ENCODE assay signal across 23 mouse cellular contexts in the genomic region with DNA sequence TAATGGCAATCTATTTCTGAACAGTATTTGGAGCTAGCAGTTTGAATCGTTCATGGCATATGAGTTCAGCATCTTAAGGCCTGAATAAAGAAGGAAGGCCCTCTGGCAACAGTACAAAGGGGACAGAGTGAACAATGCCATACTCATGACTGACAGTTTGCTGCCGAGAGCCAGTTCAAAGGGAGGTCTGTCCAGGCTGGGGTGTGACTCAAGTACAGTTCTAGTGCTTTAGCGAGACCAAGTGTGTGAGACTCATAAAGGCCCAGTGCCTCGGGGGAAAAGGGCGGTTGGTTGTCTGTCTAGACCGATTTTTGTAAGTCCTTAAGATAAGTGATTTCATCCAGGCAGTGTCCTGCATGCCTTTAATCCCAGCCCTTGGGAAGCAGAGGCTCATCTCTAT. TPM values are rescaled to one million over a fixed set of nuclear protein-coding genes. Genes with fewer than 3 reads are reported as not detected.
A peak's percentile ranks its signal among the peaks of the same experiment; 100 is the strongest.
DNase-seq lines count a peak whose midpoint lies in the region; ATAC-seq and TF ChIP-seq lines count a peak whose summit lies in the region.
"Had no signal": no experiment of that assay in that cellular context is flagged by ENCODE, and none has a peak within 500 bp of the region (broad histone marks: within the 10 kb centered on the region; RNA-seq: fewer than 3 reads in every experiment).

No protein-coding gene starts in this region.

- H3K27me3 ChIP-seq in forebrain, embryonic 14.5 days (replicated peaks; ENCODE audit: control insufficient read depth, insufficient read depth, low read length), result no peaks in the 10 kb centered on the region
- H3K27me3 ChIP-seq in forebrain, postnatal 0 days (ENCODE audit: insufficient read depth, low read length), result no peaks in the 10 kb centered on the region
- H3K27me3 ChIP-seq in midbrain, embryonic 13.5 days, result no peaks in the 10 kb centered on the region
- H3K27me3 ChIP-seq in midbrain, embryonic 10.5 days (ENCODE audit: low read depth, poor library complexity, severe bottlenecking), result no peaks in the 10 kb centered on the region
- H3K27me3 ChIP-seq: CH12.LX; forebrain, embryonic 12.5 days; hindbrain, embryonic 13.5 days; kidney, embryonic 15.5 days; liver, embryonic 13.5 days had no signal

- peaks cover 17% of the 10 kb centered on the region for H3K36me3 ChIP-seq in forebrain, embryonic 14.5 days (ENCODE audit: control insufficient read depth, insufficient read depth, low read length)
- peaks cover 10% of the 10 kb centered on the region; the same call in 1 of the 2 replicates for H3K36me3 ChIP-seq in forebrain, postnatal 0 days (ENCODE audit: insufficient read depth)
- peaks cover 36% of the 10 kb centered on the region for H3K36me3 ChIP-seq in midbrain, embryonic 13.5 days
- peaks cover 16% of the 10 kb centered on the region for H3K36me3 ChIP-seq in midbrain, embryonic 10.5 days
- H3K36me3 ChIP-seq: liver, embryonic 13.5 days had no signal

- H3K4me2 ChIP-seq in forebrain, embryonic 14.5 days (ENCODE audit: low read length), result no peak overlapping the region
- H3K4me2 ChIP-seq in forebrain, postnatal 0 days (ENCODE audit: low read depth), result no peak overlapping the region
- no peak overlapping the region for H3K4me2 ChIP-seq in midbrain, embryonic 13.5 days (replicated peaks)
- H3K4me2 ChIP-seq: forebrain, embryonic 12.5 days; hindbrain, embryonic 13.5 days; kidney, embryonic 15.5 days; liver, embryonic 13.5 days; lung, embryonic 14.5 days had no signal

- TF ChIP-seq CTCF in forebrain, postnatal 0 days (IDR thresholded peaks at IDR 0.05; ENCODE audit: low read depth), result no peak

- DNase-seq in forebrain, embryonic 14.5 days (ENCODE audit: low spot score), result peak; percentile 13
- no peak for DNase-seq in forebrain, postnatal 0 days
- no peak for DNase-seq in midbrain, embryonic 10.5 days (ENCODE audit: low spot score)
- peak; percentile 28 for DNase-seq in NIH3T3 (ENCODE audit: low read depth)
- peak; percentile 10 for DNase-seq in telencephalon, adult 2 months (ENCODE audit: low read depth, low spot score)
- DNase-seq in spleen, postnatal 14 days (ENCODE audit: low spot score in 2 of 2), result no peak
- no peak for DNase-seq in thymus, adult 18-20 months
- DNase-seq: adrenal gland, postnatal 36 days; cerebellum, adult 8-10 months; gastrocnemius, postnatal 36 days; kidney, postnatal 4 days; liver, embryonic 13.5 days; lung, embryonic 14.5 days; lung, postnatal 36 days; right cerebral cortex, postnatal 4 days; thymus, postnatal 36 days had no signal

- ATAC-seq in forebrain, embryonic 14.5 days, result no peak
- ATAC-seq in forebrain, postnatal 0 days, result no peak
- ATAC-seq in midbrain, embryonic 13.5 days, result 0 out of 2 replicates have a peak, but pooled peaks have one; percentile 45
- ATAC-seq: intestine, embryonic 16.5 days had no signal

- H3K4me3 ChIP-seq in forebrain, embryonic 14.5 days (ENCODE audit: low read depth, low read length), result no peak overlapping the region
- no peak overlapping the region for H3K4me3 ChIP-seq in forebrain, postnatal 0 days (ENCODE audit: low read depth, low read length)
- no peak overlapping the region for H3K4me3 ChIP-seq in midbrain, embryonic 13.5 days (replicated peaks)
- H3K4me3 ChIP-seq in midbrain, embryonic 10.5 days, result no peak overlapping the region
- H3K4me3 ChIP-seq: forebrain, embryonic 12.5 days; hindbrain, embryonic 13.5 days; kidney, embryonic 15.5 days; liver, embryonic 13.5 days had no signal

- H3K4me1 ChIP-seq in forebrain, embryonic 14.5 days (ENCODE audit: control insufficient read depth, insufficient read depth, low read length), result no peaks in the 10 kb centered on the region
- H3K4me1 ChIP-seq in forebrain, postnatal 0 days (ENCODE audit: insufficient read depth), result no peaks in the 10 kb centered on the region
- H3K4me1 ChIP-seq in midbrain, embryonic 13.5 days (replicated peaks), result 0 out of 2 replicates have a peak, but pooled peaks cover 2% of the 10 kb centered on the region
- no peaks in the 10 kb centered on the region for H3K4me1 ChIP-seq in midbrain, embryonic 10.5 days
- H3K4me1 ChIP-seq: forebrain, embryonic 12.5 days; hindbrain, embryonic 13.5 days; kidney, embryonic 15.5 days had no signal

- H3K9me3 ChIP-seq in forebrain, embryonic 14.5 days (replicated peaks; ENCODE audit: control insufficient read depth, low read length), result no peaks in the 10 kb centered on the region
- H3K9me3 ChIP-seq in forebrain, postnatal 0 days (ENCODE audit: low read length), result no peaks in the 10 kb centered on the region
- no peaks in the 10 kb centered on the region for H3K9me3 ChIP-seq in midbrain, embryonic 13.5 days
- H3K9me3 ChIP-seq in midbrain, embryonic 10.5 days (replicated peaks), result no peaks in the 10 kb centered on the region
- H3K9me3 ChIP-seq: forebrain, embryonic 12.5 days; hindbrain, embryonic 13.5 days; kidney, embryonic 15.5 days; liver, embryonic 13.5 days had no signal

- WGBS in forebrain, embryonic 14.5 days, result 52% methylated on average over 6 of the region's 6 CpGs
- 52% methylated on average over 6 of the region's 6 CpGs for WGBS in forebrain, postnatal 0 days
- 59% methylated on average over 6 of the region's 6 CpGs for WGBS in midbrain, embryonic 13.5 days
- 86% methylated on average over 6 of the region's 6 CpGs for WGBS in midbrain, embryonic 10.5 days

- H3K9ac ChIP-seq in forebrain, embryonic 14.5 days (ENCODE audit: low read length), result no peak overlapping the region
- no peak overlapping the region for H3K9ac ChIP-seq in forebrain, postnatal 0 days
- H3K9ac ChIP-seq in midbrain, embryonic 13.5 days (replicated peaks), result no peak overlapping the region
- H3K9ac ChIP-seq: forebrain, embryonic 12.5 days; hindbrain, embryonic 13.5 days; kidney, embryonic 15.5 days; liver, embryonic 13.5 days; lung, embryonic 14.5 days had no signal

- H3K27ac ChIP-seq in forebrain, embryonic 14.5 days (ENCODE audit: low read depth, low read length), result no peak overlapping the region
- no peak overlapping the region for H3K27ac ChIP-seq in forebrain, postnatal 0 days (ENCODE audit: low read depth, low read length)
- no peak overlapping the region for H3K27ac ChIP-seq in midbrain, embryonic 13.5 days
- H3K27ac ChIP-seq in midbrain, embryonic 10.5 days (replicated peaks), result no peak overlapping the region
- H3K27ac ChIP-seq: forebrain, embryonic 12.5 days; hindbrain, embryonic 13.5 days; kidney, embryonic 15.5 days; liver, embryonic 13.5 days; stomach, postnatal 0 days had no signal

RNA-seq across cellular contexts. Expression of a gene that starts 7.7 kb away (rescaled TPM):
- 43.6 and 44.9 TPM in 2 replicates for polyA plus RNA-seq in forebrain, embryonic 14.5 days (2014; fragmentation: Nextera tagmentation; extraction: Ambion mirVana)
- total RNA-seq in forebrain, postnatal 0 days (2014; rRNA removed), result 30.5 and 36.0 TPM in 2 replicates
- polyA plus RNA-seq in forebrain, postnatal 0 days (2015; fragmentation: Nextera tagmentation; extraction: Ambion mirVana), result 29.1 and 38.8 TPM in 2 replicates
- polyA plus RNA-seq in midbrain, embryonic 13.5 days (2015; fragmentation: Nextera tagmentation; extraction: Ambion mirVana), result 41.9 and 43.4 TPM in 2 replicates
- 30.4 and 35.2 TPM in 2 replicates for polyA plus RNA-seq in midbrain, embryonic 10.5 days (2016; fragmentation: Nextera tagmentation; extraction: Ambion mirVana)

RNA-seq across cellular contexts. Expression of a gene that starts 29.7 kb away (rescaled TPM):
- 17.9 and 23.5 TPM in 2 replicates for polyA plus RNA-seq in forebrain, embryonic 14.5 days (2014; fragmentation: Nextera tagmentation; extraction: Ambion mirVana)
- total RNA-seq in forebrain, postnatal 0 days (2014; rRNA removed), result 15.6 and 21.6 TPM in 2 replicates
- polyA plus RNA-seq in forebrain, postnatal 0 days (2015; fragmentation: Nextera tagmentation; extraction: Ambion mirVana), result 12.0 and 13.8 TPM in 2 replicates
- polyA plus RNA-seq in midbrain, embryonic 13.5 days (2015; fragmentation: Nextera tagmentation; extraction: Ambion mirVana), result 30.2 and 36.1 TPM in 2 replicates
- polyA plus RNA-seq in midbrain, embryonic 10.5 days (2016; fragmentation: Nextera tagmentation; extraction: Ambion mirVana), result 25.0 and 27.3 TPM in 2 replicates

RNA-seq across cellular contexts. Expression of a gene that starts 30.2 kb away (rescaled TPM):
- 16.8 and 18.6 TPM in 2 replicates for polyA plus RNA-seq in forebrain, embryonic 14.5 days (2014; fragmentation: Nextera tagmentation; extraction: Ambion mirVana)
- total RNA-seq in forebrain, postnatal 0 days (2014; rRNA removed), result 36.2 and 46.2 TPM in 2 replicates
- polyA plus RNA-seq in forebrain, postnatal 0 days (2015; fragmentation: Nextera tagmentation; extraction: Ambion mirVana), result 5.7 and 7.6 TPM in 2 replicates
- polyA plus RNA-seq in midbrain, embryonic 13.5 days (2015; fragmentation: Nextera tagmentation; extraction: Ambion mirVana), result 21.4 and 24.6 TPM in 2 replicates
- polyA plus RNA-seq in midbrain, embryonic 10.5 days (2016; fragmentation: Nextera tagmentation; extraction: Ambion mirVana), result 15.6 and 18.0 TPM in 2 replicates

RNA-seq across cellular contexts. Expression of a gene that starts 39.2 kb away (rescaled TPM):
- polyA plus RNA-seq in forebrain, embryonic 14.5 days (2014; fragmentation: Nextera tagmentation; extraction: Ambion mirVana), result 9.2 and 10.6 TPM in 2 replicates
- total RNA-seq in forebrain, postnatal 0 days (2014; rRNA removed), result 31.2 and 34.7 TPM in 2 replicates
- 10.7 and 14.8 TPM in 2 replicates for polyA plus RNA-seq in forebrain, postnatal 0 days (2015; fragmentation: Nextera tagmentation; extraction: Ambion mirVana)
- 6.7 and 7.0 TPM in 2 replicates for polyA plus RNA-seq in midbrain, embryonic 13.5 days (2015; fragmentation: Nextera tagmentation; extraction: Ambion mirVana)
- 3.1 and 3.3 TPM in 2 replicates for polyA plus RNA-seq in midbrain, embryonic 10.5 days (2016; fragmentation: Nextera tagmentation; extraction: Ambion mirVana)

Comparison
In these comparisons a context has a peak if more than half of its experiments do, and no peak if none do; other contexts are left out.
1. DNase-seq: peak in forebrain, embryonic 14.5 days (single experiment), NIH3T3 (single experiment) and telencephalon, adult 2 months (single experiment); none in forebrain, postnatal 0 days (single experiment), midbrain, embryonic 10.5 days (single experiment), spleen, postnatal 14 days (0 of 2) and thymus, adult 18-20 months (0 of 2).